Mouse (Mus musculus) forebrain, embryonic 13.5 days (tissue): ENCODE results near the gene Susd2. TPM values are rescaled to one million over a fixed set of nuclear protein-coding genes. Genes with fewer than 3 reads are reported as not detected.

ENCODE experiments used
- ATAC-seq: fragments of 200-750 bp; cut with Nextera tagmentation; 2 replicates; pipeline ENCODE4 v1.8.0; 2017
- H3K27ac ChIP-seq: fragments of 300-500 bp; sonication (generic); 2 replicates; pipeline ENCODE4 v1.5.1; 2015; ENCODE audit warnings: inconsistent platforms, mild to moderate bottlenecking, moderate library complexity
- H3K27me3 ChIP-seq: fragments of 300-500 bp; sonication (generic); 2 replicates; pipeline ENCODE4 v1.6.1; 2015; ENCODE audit warnings: mild to moderate bottlenecking, inconsistent platforms
- H3K36me3 ChIP-seq: fragments of 300-500 bp; sonication (generic); 2 replicates; pipeline ENCODE4 v1.6.1; 2015; ENCODE audit warnings: mild to moderate bottlenecking, inconsistent platforms; ENCODE audit not compliant: poor library complexity, severe bottlenecking
- H3K4me1 ChIP-seq: fragments of 300-500 bp; sonication (generic); 2 replicates; pipeline ENCODE4 v1.6.1; 2015; ENCODE audit warnings: inconsistent platforms
- H3K4me2 ChIP-seq: fragments of 300-500 bp; sonication (generic); 2 replicates; pipeline ENCODE4 v1.6.1; 2015; ENCODE audit warnings: inconsistent platforms, mild to moderate bottlenecking, moderate library complexity
- H3K4me3 ChIP-seq: fragments of 300-500 bp; sonication (generic); 2 replicates; pipeline ENCODE4 v1.5.1; 2015; ENCODE audit warnings: mild to moderate bottlenecking, inconsistent platforms
- H3K9ac ChIP-seq: fragments of 300-500 bp; sonication (generic); 2 replicates; pipeline ENCODE4 v1.6.1; 2015; ENCODE audit warnings: mild to moderate bottlenecking, inconsistent platforms
- H3K9me3 ChIP-seq: fragments of 300-500 bp; sonication (generic); replicated peaks from 2 replicates; pipeline ENCODE4 v1.6.1; 2016; ENCODE audit warnings: inconsistent platforms
- WGBS: fragments of 180-500 bp; shearing (Covaris S2); methylation state at CpG from one replicate; pipeline ENCODE4 v1.1.7; 2015; 5-methylcytosine and 5-hydroxymethylcytosine counted together
- polyA plus RNA-seq: library from polyadenylated mRNA; unstranded; fragments of >200 nt; fragmentation: Nextera tagmentation; extraction: Ambion mirVana; gene quantifications from 2 replicates; pipeline ENCODE4 v1.2.1, GENCODE M21; 2015

Gene Susd2
- polyA plus RNA-seq, 1 experiment from 2014 or later = 0.97 TPM

DNA sequence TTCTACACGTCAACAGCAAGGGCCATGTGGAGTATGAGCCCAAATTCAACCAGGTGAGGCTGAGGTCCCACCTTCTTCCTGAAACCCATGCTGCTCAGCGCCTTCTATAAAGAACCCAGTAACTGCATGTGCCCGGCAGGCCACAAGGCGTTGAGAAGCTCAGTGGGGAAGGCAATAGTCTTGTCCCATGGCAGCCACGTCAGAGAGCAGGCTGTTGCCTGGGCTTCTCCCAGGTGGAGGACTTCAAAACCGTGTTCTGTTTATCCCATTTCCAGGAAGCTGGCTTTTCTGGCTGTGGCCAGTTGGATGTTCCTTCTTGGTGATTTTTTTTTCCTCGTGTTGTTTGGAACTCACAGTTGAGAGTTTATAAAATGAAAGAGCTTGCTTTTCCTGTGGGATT, 33.3 kb downstream of the Susd2 start:
- no peak for ATAC-seq
- H3K36me3 ChIP-seq = no peaks in the 10 kb centered on the region
- H3K4me3 ChIP-seq = no peak overlapping the region
- 73% methylated on average over 7 of the region's 7 CpGs for WGBS
- no peak overlapping the region for H3K9ac ChIP-seq
- no peaks in the 10 kb centered on the region for H3K4me1 ChIP-seq
- H3K9me3 ChIP-seq = no peaks in the 10 kb centered on the region
- H3K27me3 ChIP-seq = no peaks in the 10 kb centered on the region
- no peak overlapping the region for H3K27ac ChIP-seq
- no peak overlapping the region for H3K4me2 ChIP-seq

DNA sequence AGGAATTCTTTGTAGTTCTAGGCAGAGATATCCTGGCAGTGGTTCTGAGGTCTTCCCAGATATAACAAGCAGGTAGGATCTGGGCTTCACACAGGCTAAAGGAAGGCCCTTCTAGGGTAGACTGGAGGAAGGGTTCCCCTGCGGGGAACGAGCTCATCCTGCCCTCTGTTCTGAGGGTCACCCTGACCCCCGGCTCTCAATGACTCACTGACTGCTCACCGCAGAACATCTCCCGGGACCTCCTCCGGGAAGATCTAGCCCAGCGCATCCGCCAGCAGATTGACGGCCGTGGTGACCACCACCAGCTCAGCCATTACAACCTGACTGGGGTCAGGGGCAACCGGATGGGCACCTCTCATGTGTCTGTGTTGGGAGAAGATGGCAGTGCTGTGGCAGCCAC, 34.8 kb downstream of the Susd2 start:
- Histone ChIP-seq H3K4me1 (no peaks in the 10 kb centered on the region), H3K4me3 (no peak overlapping the region), H3K27ac (no peak overlapping the region), H3K4me2 (no peak overlapping the region), H3K36me3 (no peaks in the 10 kb centered on the region), H3K27me3 (no peaks in the 10 kb centered on the region), H3K9ac (no peak overlapping the region), H3K9me3 (no peaks in the 10 kb centered on the region)
- WGBS = 93% methylated on average over 11 of the region's 11 CpGs
- no peak for ATAC-seq

DNA sequence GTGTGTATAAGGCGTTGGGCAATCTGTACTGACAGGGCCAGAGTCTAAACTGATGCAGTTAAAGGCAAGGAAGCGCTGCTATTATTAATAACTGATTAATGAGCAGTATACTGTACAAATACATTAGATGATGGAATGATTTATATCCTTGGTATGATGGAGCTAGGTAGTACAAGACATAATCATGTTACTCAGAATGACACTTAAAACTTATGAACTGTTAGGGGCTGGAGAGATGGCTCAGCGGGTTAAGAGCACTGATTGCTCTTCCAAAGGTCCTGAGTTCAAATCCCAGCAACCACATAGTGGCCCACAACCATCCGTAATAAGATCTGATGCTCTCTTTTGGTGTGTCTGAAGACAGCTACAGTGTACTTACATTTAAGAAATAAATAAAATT, 36.6 kb downstream of the Susd2 start:
- Histone ChIP-seq H3K9ac (no peak overlapping the region), H3K27me3 (no peaks in the 10 kb centered on the region), H3K9me3 (no peaks in the 10 kb centered on the region), H3K4me2 (no peak overlapping the region), H3K4me3 (no peak overlapping the region), H3K4me1 (no peaks in the 10 kb centered on the region), H3K36me3 (no peaks in the 10 kb centered on the region), H3K27ac (no peak overlapping the region)
- ATAC-seq = no peak
- 92% methylated on average over 4 of the region's 4 CpGs for WGBS

DNA sequence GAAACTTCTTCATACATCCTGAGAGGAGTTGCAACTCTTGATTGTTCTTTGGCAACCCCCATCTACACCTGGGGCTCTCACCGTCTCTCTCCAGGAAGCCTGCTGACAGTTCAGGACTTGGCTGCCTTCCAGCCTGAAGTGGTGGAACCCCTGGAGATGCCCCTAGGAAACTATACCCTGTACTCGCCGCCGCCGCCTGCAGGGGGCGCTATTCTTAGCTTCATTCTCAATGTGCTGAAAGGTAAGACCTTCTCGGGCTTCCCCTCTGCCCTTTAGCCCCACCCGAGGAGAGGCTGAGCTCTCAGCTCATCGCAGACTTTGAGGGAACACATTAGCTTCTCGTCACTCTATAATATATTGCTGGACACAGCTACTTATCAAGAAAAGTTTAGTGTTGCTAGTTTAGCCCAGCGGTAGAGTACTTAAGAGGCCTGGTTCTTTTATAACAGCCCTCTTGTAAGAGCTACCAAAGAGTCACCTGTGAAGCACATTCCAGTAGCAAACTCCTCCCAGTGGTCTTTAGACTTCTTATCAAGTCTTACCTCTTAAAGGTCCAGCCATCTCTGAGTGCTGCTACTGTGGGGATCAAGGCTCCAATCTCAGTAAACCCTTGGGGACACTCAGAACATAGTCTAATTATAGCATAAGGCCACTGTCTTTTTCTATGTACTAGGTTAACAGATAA, 38.5 kb downstream of the Susd2 start:
- Histone ChIP-seq H3K27me3 (no peaks in the 10 kb centered on the region), H3K27ac (no peak overlapping the region), H3K4me3 (no peak overlapping the region), H3K4me1 (no peaks in the 10 kb centered on the region), H3K9ac (no peak overlapping the region), H3K4me2 (no peak overlapping the region), H3K9me3 (no peaks in the 10 kb centered on the region), H3K36me3 (no peaks in the 10 kb centered on the region)
- no peak for ATAC-seq
- WGBS = 48% methylated on average over 11 of the region's 11 CpGs

DNA sequence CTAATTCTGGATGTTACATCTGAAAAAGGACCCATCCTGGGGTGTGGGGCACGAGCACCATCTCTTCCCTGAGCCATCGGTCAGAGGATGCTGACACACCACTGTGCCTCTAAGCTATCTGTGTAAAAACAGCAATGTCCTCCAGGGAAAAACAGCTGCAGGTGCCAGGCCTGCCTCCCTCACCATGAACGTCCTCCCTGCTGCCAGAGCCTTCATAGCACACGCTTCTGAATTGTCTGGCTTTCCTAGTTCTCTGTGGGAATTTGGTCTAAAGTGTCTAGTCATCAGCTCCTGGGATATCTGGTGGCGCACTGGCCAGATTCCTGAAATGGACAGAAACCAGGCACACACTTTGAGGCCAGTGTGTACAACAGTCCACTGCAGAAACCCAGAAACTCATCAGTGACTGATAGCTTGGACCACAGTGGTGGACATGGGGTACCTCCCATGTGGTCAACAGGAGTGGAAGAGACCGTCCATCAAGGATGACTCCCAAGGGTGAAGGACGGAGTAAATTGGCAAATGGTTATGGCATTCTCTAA, 43.5 kb downstream of the Susd2 start:
- no peak for ATAC-seq
- 84% methylated on average over 7 of the region's 7 CpGs for WGBS

DNA sequence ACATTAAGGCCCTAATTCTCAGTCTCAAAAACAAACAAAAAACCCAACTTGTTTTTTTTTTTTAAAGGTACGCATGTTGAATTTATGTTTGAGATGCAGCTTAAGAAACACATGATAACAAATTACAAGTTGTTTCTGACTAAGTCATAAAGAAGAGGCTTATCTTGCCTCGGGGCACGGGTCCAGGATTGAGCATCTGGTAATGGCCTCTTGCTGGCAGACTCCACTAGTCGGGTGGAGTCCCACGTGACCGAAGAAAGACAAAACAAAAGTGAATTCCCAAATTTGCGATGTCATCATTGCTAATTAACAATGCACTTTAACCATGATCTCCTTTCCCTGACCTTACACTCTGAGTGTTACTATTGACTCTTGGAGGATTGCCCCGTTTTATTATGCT, 47.8 kb downstream of the Susd2 start:
- Histone ChIP-seq H3K4me2 (no peak overlapping the region), H3K9me3 (peaks cover 4% of the 10 kb centered on the region; the same call in 1 of the 2 replicates), H3K9ac (no peak overlapping the region), H3K36me3 (no peaks in the 10 kb centered on the region), H3K27me3 (no peaks in the 10 kb centered on the region), H3K4me3 (no peak overlapping the region), H3K4me1 (no peaks in the 10 kb centered on the region), H3K27ac (no peak overlapping the region)
- WGBS = 86% methylated on average over 8 of the region's 8 CpGs
- ATAC-seq = no peak

More for the DNA sequence above, 43.5 kb downstream of the Susd2 start:
- Histone ChIP-seq H3K4me1 (no peaks in the 10 kb centered on the region), H3K27ac (no peak overlapping the region), H3K27me3 (no peaks in the 10 kb centered on the region), H3K9ac (no peak overlapping the region), H3K4me2 (no peak overlapping the region), H3K4me3 (no peak overlapping the region), H3K36me3 (no peaks in the 10 kb centered on the region), H3K9me3 (peaks cover 4% of the 10 kb centered on the region; the same call in 1 of the 2 replicates)

DNA sequence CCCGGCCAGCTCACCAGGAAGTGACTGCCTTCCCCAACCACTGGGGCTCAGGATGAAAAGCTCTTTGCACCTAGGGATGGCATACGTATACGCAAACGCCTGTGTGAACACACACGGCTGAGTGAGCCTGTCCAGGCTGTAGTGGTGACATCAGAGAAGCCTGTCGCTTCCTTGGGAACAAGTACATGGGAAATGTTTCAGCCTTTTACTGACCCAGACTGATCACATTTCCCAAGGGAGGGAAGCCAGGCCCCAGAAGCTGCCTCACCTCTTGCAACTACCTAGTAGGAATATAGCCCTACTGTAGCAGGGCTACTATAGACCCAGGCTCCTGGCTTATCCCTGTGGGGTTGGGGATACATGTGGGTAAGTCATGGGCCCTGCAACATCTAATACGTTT, 51.2 kb downstream of the Susd2 start:
- WGBS = 82% methylated on average over 7 of the region's 7 CpGs
- H3K36me3 ChIP-seq = no peaks in the 10 kb centered on the region
- no peak overlapping the region for H3K4me2 ChIP-seq
- H3K4me1 ChIP-seq = peaks cover 8% of the 10 kb centered on the region
- H3K9me3 ChIP-seq = peaks cover 4% of the 10 kb centered on the region; the same call in 1 of the 2 replicates
- no peak overlapping the region for H3K9ac ChIP-seq
- H3K27ac ChIP-seq = no peak overlapping the region
- H3K27me3 ChIP-seq = no peaks in the 10 kb centered on the region
- H3K4me3 ChIP-seq = no peak overlapping the region
- no peak for ATAC-seq

DNA sequence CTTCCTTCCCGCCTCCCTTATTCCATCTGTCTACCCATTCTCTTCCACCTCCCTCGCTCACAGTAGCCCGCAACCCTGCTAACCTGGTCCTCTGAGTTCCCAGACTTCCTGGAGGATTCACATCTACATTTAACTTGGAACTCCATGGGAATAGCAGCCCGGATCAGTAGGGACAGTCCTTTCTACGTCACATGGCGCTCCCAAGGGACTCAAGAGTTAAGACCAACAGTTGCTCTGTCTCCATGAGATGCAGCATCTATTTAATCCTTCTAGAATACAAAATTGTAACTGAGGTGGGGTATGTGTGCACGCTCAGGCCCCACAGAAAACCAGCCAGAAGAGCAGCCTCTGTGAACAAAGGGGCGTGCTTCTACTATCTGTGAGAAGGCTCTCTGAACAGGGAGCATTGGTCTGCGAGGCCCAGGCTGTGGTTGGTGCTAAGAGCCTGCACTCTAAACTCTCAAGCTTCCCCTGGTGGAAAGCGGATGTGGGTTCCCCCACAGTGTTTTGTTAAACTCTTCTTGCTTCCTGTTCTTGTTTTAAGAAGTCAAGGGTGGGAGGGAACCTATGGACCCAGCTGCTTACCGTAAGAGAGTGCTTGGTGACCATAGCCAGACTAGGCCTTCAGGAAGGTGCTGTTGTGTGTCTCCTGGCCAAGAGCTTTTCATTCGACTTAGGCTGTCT, 52.5 kb downstream of the Susd2 start:
- no peaks in the 10 kb centered on the region for H3K27me3 ChIP-seq
- no peak overlapping the region for H3K4me2 ChIP-seq
- ATAC-seq = no peak
- peaks cover 9% of the 10 kb centered on the region for H3K4me1 ChIP-seq
- no peak overlapping the region for H3K27ac ChIP-seq
- H3K4me3 ChIP-seq = no peak overlapping the region
- no peaks in the 10 kb centered on the region for H3K9me3 ChIP-seq
- WGBS = 80% methylated on average over 12 of the region's 12 CpGs
- H3K36me3 ChIP-seq = no peaks in the 10 kb centered on the region
- H3K9ac ChIP-seq = no peak overlapping the region

DNA sequence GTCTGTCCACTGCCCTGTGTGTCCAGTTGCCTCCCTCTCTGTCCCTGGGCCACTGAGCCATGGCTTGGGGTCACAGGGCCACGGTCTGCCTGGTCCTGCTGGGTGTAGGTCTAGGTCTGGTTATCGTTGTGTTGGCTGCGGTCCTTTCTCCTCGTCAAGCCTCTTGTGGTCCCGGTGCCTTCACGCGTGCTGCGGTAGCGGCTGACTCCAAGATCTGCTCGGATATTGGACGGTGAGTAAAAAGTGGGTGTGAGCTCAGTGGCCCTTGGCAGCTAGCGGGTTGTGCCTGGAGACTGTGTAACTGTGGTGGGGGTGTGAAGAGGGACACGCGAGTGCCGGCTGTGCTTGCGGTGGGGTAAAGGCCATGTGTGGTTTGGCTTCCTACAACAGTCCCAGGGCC, 54.2 kb downstream of the Susd2 start:
- Histone ChIP-seq H3K36me3 (no peaks in the 10 kb centered on the region), H3K27ac (peak overlapping the region; percentile 21; the same call in 1 of the 2 replicates), H3K4me3 (no peak overlapping the region), H3K27me3 (peaks cover 7% of the 10 kb centered on the region; the same call in 1 of the 2 replicates), H3K4me2 (no peak overlapping the region), H3K9ac (0 out of 2 replicates have a peak overlapping the region, but pooled peaks have one; percentile 5), H3K4me1 (peaks cover 10% of the 10 kb centered on the region), H3K9me3 (no peaks in the 10 kb centered on the region)
- ATAC-seq = no peak
- WGBS = 91% methylated on average over 16 of the region's 16 CpGs

DNA sequence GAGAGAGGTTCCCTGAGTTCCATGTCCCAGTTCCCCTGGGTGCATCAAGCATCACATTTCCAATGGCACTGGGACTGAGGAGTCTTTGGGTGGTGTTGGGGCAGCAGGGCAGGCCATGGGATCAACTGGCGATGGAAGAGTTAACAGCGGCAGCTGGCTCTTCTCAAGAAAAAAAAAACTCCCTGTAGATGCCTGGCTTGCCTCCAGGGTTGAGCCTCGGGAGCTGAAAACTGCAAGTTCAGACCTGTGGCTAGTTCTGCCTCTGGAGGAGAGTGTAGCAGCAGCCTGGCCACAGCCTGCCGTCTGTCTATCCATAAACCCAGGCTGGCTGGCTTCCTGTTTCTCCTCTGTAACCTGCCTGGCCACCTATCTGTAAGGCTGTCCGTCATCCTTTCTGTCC, 54.7 kb downstream of the Susd2 start, which contains the start of gene Ggt5:
Ggt5 (plus strand) TSS at position 212 of the 400 bp plus-strand sequence.
- Histone ChIP-seq H3K4me3 (no peak within 1 kb of the TSS), H3K36me3 (no peaks in the 10 kb centered on the region), H3K27ac (peak within 1 kb of the TSS; percentile 21; the same call in 1 of the 2 replicates), H3K4me1 (peaks cover 10% of the 10 kb centered on the region), H3K4me2 (no peak within 1 kb of the TSS), H3K27me3 (peaks cover 11% of the 10 kb centered on the region; the same call in 1 of the 2 replicates), H3K9me3 (no peaks in the 10 kb centered on the region), H3K9ac (0 out of 2 replicates have a peak within 1 kb of the TSS, but pooled peaks have one; percentile 5)
- 38% methylated on average over 5 of the region's 5 CpGs for whole genome bisulfite sequencing
- ATAC-seq = no peak

DNA sequence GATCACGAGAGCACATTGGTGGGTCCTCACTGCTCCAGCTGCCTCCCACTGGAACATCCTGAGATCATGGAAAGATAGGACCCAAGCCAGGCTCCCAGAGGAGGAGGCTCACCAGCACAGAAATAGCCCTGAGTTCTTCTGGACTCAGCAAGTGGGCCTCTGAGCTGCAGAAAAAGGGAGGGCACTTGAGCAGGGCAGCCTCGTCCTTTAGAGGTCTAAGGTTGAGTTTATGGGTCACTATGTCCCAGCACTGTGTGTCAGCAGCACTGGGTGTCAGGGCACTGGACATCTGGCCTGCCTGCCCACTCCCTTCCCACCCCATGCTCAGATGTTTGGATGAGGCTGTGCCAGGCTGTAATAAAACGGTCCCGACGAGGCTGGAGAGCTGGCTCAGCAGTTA, 55.5 kb downstream of the Susd2 start:
- ATAC-seq = no peak
- 76% methylated on average over 5 of the region's 5 CpGs for WGBS

DNA sequence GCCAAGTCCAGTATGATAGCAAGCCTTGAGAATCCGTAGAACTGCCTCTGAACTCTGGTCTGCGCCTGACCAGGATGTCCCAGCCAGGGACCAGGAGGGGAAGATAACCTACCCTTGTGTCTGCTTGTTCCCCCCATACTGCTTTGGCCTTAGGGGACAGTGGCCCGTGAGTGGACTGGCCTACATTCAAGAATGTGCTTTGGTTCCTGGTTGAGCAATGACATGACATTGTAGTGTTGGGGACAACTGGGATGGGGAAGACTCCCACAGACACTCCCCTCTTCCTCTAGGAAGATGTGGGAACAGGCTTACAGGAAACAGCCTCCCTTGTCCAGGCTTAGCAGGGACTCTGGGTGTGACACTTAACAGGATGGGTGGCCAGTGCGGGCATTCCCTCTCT, 56.0 kb downstream of the Susd2 start:
- H3K4me3 ChIP-seq = no peak overlapping the region
- WGBS = 86% methylated on average over 4 of the region's 4 CpGs

More for the DNA sequence above, 55.5 kb downstream of the Susd2 start:
- H3K4me1 ChIP-seq = peaks cover 10% of the 10 kb centered on the region
- H3K36me3 ChIP-seq = no peaks in the 10 kb centered on the region
- peaks cover 11% of the 10 kb centered on the region for H3K27me3 ChIP-seq
- H3K9ac ChIP-seq = no peak overlapping the region
- H3K4me3 ChIP-seq = no peak overlapping the region
- no peak overlapping the region for H3K27ac ChIP-seq
- H3K4me2 ChIP-seq = no peak overlapping the region
- no peaks in the 10 kb centered on the region for H3K9me3 ChIP-seq

More for the DNA sequence above, 56.0 kb downstream of the Susd2 start:
- Histone ChIP-seq H3K9ac (no peak overlapping the region), H3K27ac (no peak overlapping the region), H3K9me3 (no peaks in the 10 kb centered on the region), H3K36me3 (no peaks in the 10 kb centered on the region), H3K27me3 (peaks cover 11% of the 10 kb centered on the region), H3K4me2 (no peak overlapping the region), H3K4me1 (peaks cover 10% of the 10 kb centered on the region)
- no peak for ATAC-seq
